Mouse (Mus musculus): ENCODE results near the gene Dnah1. TPM values are rescaled to one million over a fixed set of nuclear protein-coding genes. Genes with fewer than 3 reads are reported as not detected.

The Dnah1 gene
- polyA plus RNA-seq, 1 experiment from 2014 or later = 1.7 TPM

GRCm38 (mm10) chr14:31337406-31337805 lies 13.7 kb upstream of the Dnah1 start:
- WGBS = 24% methylated on average over 7 of the region's 7 CpGs
- Histone ChIP-seq H3K27ac (ENCODE audit: low read depth, low read length) (no peak overlapping the region), H3K9ac (ENCODE audit: low read depth, low read length) (peak overlapping the region; percentile 92), H3K4me1 (replicated peaks; ENCODE audit: control insufficient read depth, insufficient read depth, low read length) (peaks cover 10% of the 10 kb centered on the region), H3K27me3 (replicated peaks; ENCODE audit: control insufficient read depth, insufficient read depth, low read length) (no peaks in the 10 kb centered on the region), H3K4me3 (ENCODE audit: low read depth, low read length) (peak overlapping the region; percentile 94), H3K9me3 (ENCODE audit: control insufficient read depth, low read length) (no peaks in the 10 kb centered on the region), H3K4me2 (peak overlapping the region; percentile 65), H3K36me3 (ENCODE audit: control insufficient read depth, insufficient read depth, low read length) (no peaks in the 10 kb centered on the region; the same call in 1 of the 2 replicates)
- ATAC-seq (replicated peaks; ENCODE audit: low FRiP score) (no peak), DNase-seq (ENCODE audit: low spot score) (no peak)

DNA sequence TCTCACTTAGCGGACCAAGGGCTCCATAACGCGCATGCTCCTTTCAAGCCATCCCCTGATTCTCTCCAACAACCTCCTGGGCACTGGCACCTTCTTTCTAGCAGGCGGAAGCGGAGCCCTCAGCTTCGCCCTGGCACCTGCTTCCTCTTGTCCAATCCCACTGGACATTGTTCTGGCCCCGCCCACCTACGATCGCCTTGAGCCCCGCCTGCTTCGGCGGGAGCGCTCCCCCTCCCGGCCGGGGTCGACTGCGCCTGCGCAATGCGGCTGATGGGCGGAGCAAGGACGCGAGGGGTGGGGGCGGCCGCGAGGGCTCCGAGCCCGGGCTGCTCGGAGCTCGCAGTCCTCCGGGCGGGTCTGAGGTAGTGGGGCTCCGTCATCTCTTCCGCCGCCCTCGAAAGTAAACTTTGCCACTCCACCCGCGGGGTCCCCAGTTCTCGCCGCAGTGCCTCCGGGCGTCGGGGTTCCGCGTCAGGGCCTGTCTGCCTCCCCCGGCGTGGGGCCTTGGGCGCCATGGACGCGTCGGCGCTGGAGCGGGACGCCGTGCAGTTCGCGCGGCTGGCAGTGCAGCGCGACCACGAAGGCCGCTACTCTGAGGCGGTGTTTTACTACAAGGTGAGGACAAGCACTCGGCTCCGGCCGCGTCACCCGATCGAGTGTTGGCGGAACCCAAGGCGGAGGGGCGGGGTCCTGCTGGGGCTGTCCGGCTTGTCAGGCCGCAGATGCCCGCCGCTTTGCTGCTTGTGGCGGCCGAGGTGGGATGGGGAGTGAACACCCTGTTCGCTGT lies 12.9 kb upstream of the Dnah1 start, which contains the start of gene Capn7:
Gene Capn7, plus strand, starts transcription at position 270 of the 787 bp plus-strand sequence.
- Histone ChIP-seq H3K4me3 (ENCODE audit: low read depth, low read length) (peak within 1 kb of the TSS; percentile 94), H3K27ac (ENCODE audit: low read depth, low read length) (peak within 1 kb of the TSS; percentile 93), H3K4me2 (peak within 1 kb of the TSS; percentile 65), H3K9ac (ENCODE audit: low read depth, low read length) (peak within 1 kb of the TSS; percentile 92), H3K27me3 (replicated peaks; ENCODE audit: control insufficient read depth, insufficient read depth, low read length) (no peaks in the 10 kb centered on the region), H3K4me1 (replicated peaks; ENCODE audit: control insufficient read depth, insufficient read depth, low read length) (peaks cover 10% of the 10 kb centered on the region), H3K9me3 (ENCODE audit: control insufficient read depth, low read length) (no peaks in the 10 kb centered on the region), H3K36me3 (ENCODE audit: control insufficient read depth, insufficient read depth, low read length) (no peaks in the 10 kb centered on the region; the same call in 1 of the 2 replicates)
- ATAC-seq (replicated peaks; ENCODE audit: low FRiP score) (peak; percentile 97), DNase-seq (ENCODE audit: low spot score) (peak; percentile 100)
- WGBS = under 1% methylated on average over 78 of the region's 78 CpGs

DNA sequence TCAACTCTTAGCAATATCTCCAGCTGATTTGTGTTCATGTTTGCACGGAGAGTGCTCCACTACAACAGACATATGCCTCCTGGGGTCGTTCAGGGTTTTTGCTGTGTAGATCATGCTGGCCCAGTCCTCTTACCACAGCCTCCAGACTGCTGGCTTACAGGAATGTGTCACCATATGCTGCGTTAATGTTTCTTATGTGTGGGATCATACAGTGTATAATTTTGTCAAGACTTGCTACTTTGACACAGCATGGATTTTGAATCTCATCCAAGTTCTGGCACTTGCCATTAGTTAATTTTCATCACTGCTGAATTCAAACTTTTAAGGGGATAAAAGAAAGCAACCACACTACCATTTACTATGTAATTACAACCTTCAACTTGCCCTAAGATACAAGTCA lies 12.1 kb upstream of the Dnah1 start:
- 52% methylated on average over 3 of the region's 3 CpGs for WGBS

DNA sequence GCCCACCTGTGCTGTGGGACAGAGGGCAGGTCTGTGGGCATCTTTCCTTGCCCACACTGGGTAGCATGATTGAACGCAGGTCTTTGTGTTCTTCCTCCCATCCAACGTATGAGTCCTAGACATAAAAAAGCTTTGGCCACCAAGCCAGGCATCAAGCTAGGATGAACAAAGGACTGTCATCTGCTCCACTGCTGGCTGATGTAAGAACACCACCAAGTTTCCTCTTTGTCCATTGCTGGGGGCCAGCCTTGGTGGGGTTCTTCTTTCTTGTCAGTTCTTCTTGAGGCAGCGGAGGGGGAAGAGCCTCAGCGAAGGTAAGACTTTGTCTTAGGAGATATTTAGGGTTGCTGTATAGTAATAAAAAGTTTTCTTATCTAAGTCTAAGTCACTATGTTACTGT lies 7.3 kb upstream of the Dnah1 start:
- no peak overlapping the region for H3K9ac ChIP-seq (ENCODE audit: low read depth, low read length)
- WGBS = 67% methylated on average over 4 of the region's 4 CpGs
- no peaks in the 10 kb centered on the region for H3K9me3 ChIP-seq (ENCODE audit: control insufficient read depth, low read length)
- no peak overlapping the region for H3K4me3 ChIP-seq (ENCODE audit: low read depth, low read length)
- ATAC-seq (replicated peaks; ENCODE audit: low FRiP score) = no peak
- no peak for DNase-seq (ENCODE audit: low spot score)
- H3K27ac ChIP-seq (ENCODE audit: low read depth, low read length) = no peak overlapping the region
- H3K27me3 ChIP-seq (replicated peaks; ENCODE audit: control insufficient read depth, insufficient read depth, low read length) = no peaks in the 10 kb centered on the region; the same call in 1 of the 2 replicates
- no peak overlapping the region for H3K4me2 ChIP-seq
- H3K36me3 ChIP-seq (ENCODE audit: control insufficient read depth, insufficient read depth, low read length) = no peaks in the 10 kb centered on the region
- H3K4me1 ChIP-seq (replicated peaks; ENCODE audit: control insufficient read depth, insufficient read depth, low read length) = 0 out of 2 replicates have a peak, but pooled peaks cover 2% of the 10 kb centered on the region

More for the DNA sequence above, 12.1 kb upstream of the Dnah1 start:
- no peaks in the 10 kb centered on the region; the same call in 1 of the 2 replicates for H3K27me3 ChIP-seq (replicated peaks; ENCODE audit: control insufficient read depth, insufficient read depth, low read length)
- DNase-seq (ENCODE audit: low spot score) = no peak
- ATAC-seq (replicated peaks; ENCODE audit: low FRiP score) = no peak
- no peak overlapping the region for H3K27ac ChIP-seq (ENCODE audit: low read depth, low read length)
- peak overlapping the region; percentile 92; the same call in 1 of the 2 replicates for H3K9ac ChIP-seq (ENCODE audit: low read depth, low read length)
- no peaks in the 10 kb centered on the region; the same call in 1 of the 2 replicates for H3K36me3 ChIP-seq (ENCODE audit: control insufficient read depth, insufficient read depth, low read length)
- H3K4me2 ChIP-seq = peak overlapping the region; percentile 65
- H3K9me3 ChIP-seq (ENCODE audit: control insufficient read depth, low read length) = no peaks in the 10 kb centered on the region
- peak overlapping the region; percentile 94 for H3K4me3 ChIP-seq (ENCODE audit: low read depth, low read length)
- H3K4me1 ChIP-seq (replicated peaks; ENCODE audit: control insufficient read depth, insufficient read depth, low read length) = peaks cover 10% of the 10 kb centered on the region

- Histone ChIP-seq H3K9ac (ENCODE audit: low read depth, low read length) (no peak overlapping the region), H3K27me3 (replicated peaks; ENCODE audit: control insufficient read depth, insufficient read depth, low read length) (no peaks in the 10 kb centered on the region; the same call in 1 of the 2 replicates), H3K27ac (ENCODE audit: low read depth, low read length) (no peak overlapping the region), H3K4me3 (ENCODE audit: low read depth, low read length) (no peak overlapping the region), H3K4me2 (no peak overlapping the region), H3K36me3 (ENCODE audit: control insufficient read depth, insufficient read depth, low read length) (no peaks in the 10 kb centered on the region), H3K9me3 (ENCODE audit: control insufficient read depth, low read length) (no peaks in the 10 kb centered on the region), H3K4me1 (replicated peaks; ENCODE audit: control insufficient read depth, insufficient read depth, low read length) (no peaks in the 10 kb centered on the region; the same call in 1 of the 2 replicates)
- DNase-seq (ENCODE audit: low spot score) = no peak
- 53% methylated on average over 2 of the region's 2 CpGs for WGBS
- ATAC-seq (replicated peaks; ENCODE audit: low FRiP score) = no peak
Measured at GRCm38 (mm10) chr14:31329741-31330140, 6.0 kb upstream of the Dnah1 start.

GRCm38 (mm10) chr14:31327681-31328080 lies 4.0 kb upstream of the Dnah1 start:
- H3K9me3 ChIP-seq (ENCODE audit: control insufficient read depth, low read length) = no peaks in the 10 kb centered on the region
- no peak overlapping the region for H3K9ac ChIP-seq (ENCODE audit: low read depth, low read length)
- no peak for ATAC-seq (replicated peaks; ENCODE audit: low FRiP score)
- no peak overlapping the region for H3K4me3 ChIP-seq (ENCODE audit: low read depth, low read length)
- H3K27ac ChIP-seq (ENCODE audit: low read depth, low read length) = no peak overlapping the region
- no peaks in the 10 kb centered on the region; the same call in 1 of the 2 replicates for H3K27me3 ChIP-seq (replicated peaks; ENCODE audit: control insufficient read depth, insufficient read depth, low read length)
- no peak overlapping the region for H3K4me2 ChIP-seq
- H3K4me1 ChIP-seq (replicated peaks; ENCODE audit: control insufficient read depth, insufficient read depth, low read length) = peaks cover 9% of the 10 kb centered on the region
- H3K36me3 ChIP-seq (ENCODE audit: control insufficient read depth, insufficient read depth, low read length) = no peaks in the 10 kb centered on the region
- WGBS = 59% methylated on average over 4 of the region's 4 CpGs
- peak; percentile 19 for DNase-seq (ENCODE audit: low spot score)

DNA sequence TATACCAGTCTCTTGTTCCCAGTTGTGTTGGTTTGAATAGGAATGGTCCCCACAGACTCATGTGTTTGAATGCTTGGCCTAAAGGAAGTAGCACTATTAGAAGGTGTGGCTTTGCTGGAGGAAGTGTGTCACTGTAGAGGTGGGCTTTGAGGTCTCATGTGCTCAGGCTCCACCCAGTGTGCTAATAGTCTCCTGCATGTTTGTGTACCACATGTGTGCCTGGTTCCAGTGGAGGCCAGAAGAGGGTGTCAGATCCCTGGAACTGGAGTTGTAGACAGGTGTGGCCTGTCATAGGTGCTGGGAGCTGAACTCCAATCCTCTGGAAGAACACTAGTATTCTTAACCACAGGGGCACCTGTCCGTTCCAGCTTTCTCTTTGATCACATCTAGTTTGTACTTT lies 3.5 kb upstream of the Dnah1 start:
- Histone ChIP-seq H3K4me3 (ENCODE audit: low read depth, low read length) (no peak overlapping the region), H3K4me2 (no peak overlapping the region), H3K9me3 (ENCODE audit: control insufficient read depth, low read length) (no peaks in the 10 kb centered on the region), H3K9ac (ENCODE audit: low read depth, low read length) (no peak overlapping the region), H3K27ac (ENCODE audit: low read depth, low read length) (no peak overlapping the region), H3K4me1 (replicated peaks; ENCODE audit: control insufficient read depth, insufficient read depth, low read length) (peaks cover 9% of the 10 kb centered on the region), H3K36me3 (ENCODE audit: control insufficient read depth, insufficient read depth, low read length) (no peaks in the 10 kb centered on the region), H3K27me3 (replicated peaks; ENCODE audit: control insufficient read depth, insufficient read depth, low read length) (no peaks in the 10 kb centered on the region; the same call in 1 of the 2 replicates)
- DNase-seq (ENCODE audit: low spot score) (no peak), ATAC-seq (replicated peaks; ENCODE audit: low FRiP score) (no peak)
- 85% methylated on average over 1 of the region's 1 CpGs for WGBS

- no peak overlapping the region for H3K9ac ChIP-seq (ENCODE audit: low read depth, low read length)
- no peaks in the 10 kb centered on the region for H3K9me3 ChIP-seq (ENCODE audit: control insufficient read depth, low read length)
- H3K4me1 ChIP-seq (replicated peaks; ENCODE audit: control insufficient read depth, insufficient read depth, low read length) = peaks cover 9% of the 10 kb centered on the region
- no peak overlapping the region for H3K4me2 ChIP-seq
- WGBS = 69% methylated on average over 7 of the region's 7 CpGs
- H3K27me3 ChIP-seq (replicated peaks; ENCODE audit: control insufficient read depth, insufficient read depth, low read length) = no peaks in the 10 kb centered on the region; the same call in 1 of the 2 replicates
- H3K4me3 ChIP-seq (ENCODE audit: low read depth, low read length) = no peak overlapping the region
- H3K27ac ChIP-seq (ENCODE audit: low read depth, low read length) = no peak overlapping the region
- ATAC-seq (replicated peaks; ENCODE audit: low FRiP score) (no peak), DNase-seq (ENCODE audit: low spot score) (no peak)
- H3K36me3 ChIP-seq (ENCODE audit: control insufficient read depth, insufficient read depth, low read length) = no peaks in the 10 kb centered on the region
Measured at GRCm38 (mm10) chr14:31326770-31327169, 3.1 kb upstream of the Dnah1 start.

Measured in liver, embryonic 11.5 days (tissue).